Mouse (Mus musculus) cerebral cortex, adult 2 months (tissue): ENCODE results near the gene Tsr2.

Source experiments
- WGBS: fragments of 180-500 bp; shearing (Covaris S2); methylation state at CpG from one replicate; pipeline ENCODE4 v1.1.7; 2018; 5-methylcytosine and 5-hydroxymethylcytosine counted together

The Tsr2 gene

DNA sequence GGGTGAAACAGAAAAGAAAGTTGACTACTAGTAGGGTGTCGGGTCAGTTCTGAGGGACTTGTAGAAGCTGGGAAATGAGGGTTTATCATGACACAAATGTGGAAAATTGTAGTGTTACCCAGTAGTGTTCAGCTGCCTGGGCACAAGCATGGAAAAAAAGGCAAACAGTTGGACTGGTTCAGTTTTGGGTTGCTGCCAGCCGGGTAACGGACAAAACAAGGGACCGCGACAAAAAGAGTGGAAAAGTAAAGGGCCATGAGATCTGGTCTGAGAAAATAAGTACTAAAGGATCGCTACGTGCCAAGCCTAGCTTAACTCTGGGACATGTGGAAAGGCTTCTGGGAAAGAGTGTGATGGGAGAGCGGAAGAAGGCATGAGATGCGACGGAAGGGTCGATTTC lies 50.0 kb downstream of the Tsr2 start:
- WGBS = 23% methylated on average over 11 of the region's 11 CpGs

DNA sequence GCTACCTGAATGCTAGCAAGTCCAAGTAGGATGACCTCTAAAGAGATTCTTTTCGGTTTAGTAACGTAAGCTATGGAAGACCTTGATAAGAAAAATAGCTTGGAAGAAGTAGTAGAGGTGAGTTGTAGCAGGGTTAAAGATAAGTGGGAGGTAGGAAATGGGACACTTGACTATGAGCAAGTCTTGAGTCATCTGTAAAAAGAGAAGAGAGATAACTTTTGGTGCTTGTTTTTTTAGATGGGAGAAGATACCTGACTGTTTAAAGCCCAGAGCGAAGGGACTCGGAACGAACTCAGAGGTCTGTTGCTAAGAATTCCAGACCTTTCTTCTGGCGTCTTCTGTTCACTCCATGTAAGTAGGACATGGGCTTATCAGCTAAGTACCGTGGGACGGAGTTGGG lies 50.5 kb downstream of the Tsr2 start, which contains the start of gene Fgd1:
Gene Fgd1 (plus strand): TSS at position 301 of the 400 bp plus-strand sequence.
- 91% methylated on average over 8 of the region's 8 CpGs for WGBS

DNA sequence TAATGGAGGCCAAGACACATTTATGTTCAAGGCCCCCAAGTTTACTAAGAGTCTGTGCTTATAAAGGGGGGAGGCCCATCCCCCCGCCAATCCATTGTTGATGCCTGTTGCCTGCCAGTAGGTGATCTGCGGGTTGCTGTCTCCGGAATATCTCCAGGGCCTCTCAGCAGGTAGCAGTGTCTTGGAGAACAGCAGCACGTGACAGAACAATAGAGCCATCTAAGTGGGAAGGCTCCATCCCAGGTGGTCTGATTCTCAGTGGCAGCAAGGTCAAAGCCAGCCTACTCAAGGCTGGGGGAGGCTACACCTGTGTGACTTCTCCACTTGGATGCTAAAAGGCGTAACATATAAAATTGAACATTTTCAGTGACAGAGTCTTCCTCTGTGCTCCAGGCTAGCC lies 55.1 kb downstream of the Tsr2 start:
- WGBS = 59% methylated on average over 5 of the region's 5 CpGs
